Mouse (Mus musculus) midbrain, embryonic 11.5 days (tissue): Measurements from ENCODE around the gene Unc5c. TPM values are rescaled to one million over a fixed set of nuclear protein-coding genes. Genes with fewer than 3 reads are reported as not detected.

Experiments
- ATAC-seq: fragments of 200-750 bp; cut with Nextera tagmentation; 2 replicates; pipeline ENCODE4 v1.8.0; 2017; ENCODE audit warnings: moderate TSS enrichment, moderate library complexity; ENCODE audit not compliant: low FRiP score
- DNase-seq: peaks from one replicate; pipeline ENCODE4 v3.0.0; 2015; ENCODE audit warnings: low spot score; ENCODE audit errors: missing footprints
- H3K27ac ChIP-seq: fragments of 300-500 bp; sonication (generic); 2 replicates; pipeline ENCODE4 v1.5.1; 2014; ENCODE audit warnings: low read depth, low read length
- H3K27me3 ChIP-seq: fragments of 300-500 bp; sonication (generic); 2 replicates; pipeline ENCODE4 v1.6.1; 2014; ENCODE audit warnings: mild to moderate bottlenecking, low read length, moderate library complexity, mixed read lengths; ENCODE audit not compliant: control insufficient read depth, insufficient read depth
- H3K36me3 ChIP-seq: fragments of 300-500 bp; sonication (generic); 2 replicates; pipeline ENCODE4 v1.6.1; 2014; ENCODE audit warnings: mild to moderate bottlenecking, low read length, moderate library complexity, mixed read lengths; ENCODE audit not compliant: control insufficient read depth, insufficient read depth
- H3K4me1 ChIP-seq: fragments of 300-500 bp; sonication (generic); 2 replicates; pipeline ENCODE4 v1.6.1; 2014; ENCODE audit warnings: low read length; ENCODE audit not compliant: control insufficient read depth, insufficient read depth
- H3K4me2 ChIP-seq: fragments of 300-500 bp; sonication (generic); 2 replicates; pipeline ENCODE4 v1.6.1; 2014; ENCODE audit warnings: mild to moderate bottlenecking, moderate library complexity
- H3K4me3 ChIP-seq: fragments of 300-500 bp; sonication (generic); 2 replicates; pipeline ENCODE4 v1.5.1; 2014; ENCODE audit warnings: low read depth, low read length
- H3K9ac ChIP-seq: fragments of 300-500 bp; sonication (generic); 2 replicates; pipeline ENCODE4 v1.6.1; 2014; ENCODE audit warnings: low read length
- H3K9me3 ChIP-seq: fragments of 300-500 bp; sonication (generic); 2 replicates; pipeline ENCODE4 v1.6.1; 2016; ENCODE audit warnings: low read length; ENCODE audit not compliant: control insufficient read depth
- WGBS: fragments of 180-500 bp; shearing (Covaris S2); extraction: QIAGEN DNeasy Blood & Tissue Kit; methylation state at CpG from one replicate; pipeline ENCODE4 v1.1.7; 2014; 5-methylcytosine and 5-hydroxymethylcytosine counted together
- polyA plus RNA-seq: library from polyadenylated mRNA; unstranded; fragments of >200 nt; fragmentation: Nextera tagmentation; extraction: Ambion mirVana; gene quantifications from 2 replicates; pipeline ENCODE4 v1.2.1, GENCODE M21; 2014

Gene Unc5c
- polyA plus RNA-seq, 1 experiment from 2014 or later, result 8.2 TPM

DNA sequence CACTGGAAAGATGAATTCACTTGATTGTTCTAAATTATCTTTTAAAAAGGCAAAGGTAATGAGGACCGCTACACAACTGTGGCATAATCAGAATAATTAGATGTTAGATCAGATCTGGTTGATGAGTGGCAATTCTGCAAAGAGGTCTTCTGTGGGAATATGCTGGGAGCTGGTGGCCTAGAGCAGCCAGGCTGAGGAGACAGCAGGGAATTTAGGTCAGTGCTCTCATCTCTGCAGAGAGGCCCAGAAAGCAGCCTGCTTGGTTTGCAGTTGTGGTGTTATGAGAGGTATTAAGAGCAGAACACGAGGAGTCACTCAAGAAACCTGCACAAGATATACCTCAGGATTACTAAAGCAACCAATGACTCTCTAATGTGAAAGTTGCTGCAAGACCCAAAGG lies 133.9 kb downstream of the Unc5c start:
- Histone ChIP-seq H3K9me3 (no peaks in the 10 kb centered on the region), H3K27me3 (peaks cover 2% of the 10 kb centered on the region; the same call in 1 of the 2 replicates), H3K9ac (no peak overlapping the region), H3K4me3 (no peak overlapping the region), H3K4me2 (no peak overlapping the region), H3K27ac (no peak overlapping the region), H3K36me3 (no peaks in the 10 kb centered on the region), H3K4me1 (no peaks in the 10 kb centered on the region; the same call in 1 of the 2 replicates)
- DNase-seq (no peak), ATAC-seq (no peak)
- 90% methylated on average over 2 of the region's 2 CpGs for WGBS

DNA sequence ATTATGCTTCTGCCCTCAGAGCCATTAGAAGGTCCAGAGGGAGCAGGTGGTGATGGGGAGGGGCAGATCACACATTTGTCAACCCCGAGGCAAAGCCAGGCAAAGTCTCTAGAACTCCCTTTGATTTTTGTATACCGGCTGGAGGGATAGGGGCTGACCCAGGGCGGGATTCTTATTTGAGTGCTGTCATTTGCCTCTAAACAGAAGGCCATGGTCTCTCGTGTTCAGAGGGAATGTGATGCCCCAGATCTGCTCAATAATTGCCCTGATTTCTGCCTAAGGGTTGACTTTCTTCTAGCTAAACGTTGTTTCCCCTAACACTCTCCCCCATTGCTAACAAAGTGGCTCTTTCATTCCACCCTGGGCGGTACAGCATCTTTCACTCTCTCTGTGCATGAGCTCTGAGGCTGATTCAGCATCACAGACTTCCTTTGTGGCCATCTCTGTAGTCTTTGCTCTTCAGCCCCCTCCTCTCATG lies 136.1 kb downstream of the Unc5c start:
- peak; percentile 85 for DNase-seq
- no peaks in the 10 kb centered on the region; the same call in 1 of the 2 replicates for H3K4me1 ChIP-seq

DNA sequence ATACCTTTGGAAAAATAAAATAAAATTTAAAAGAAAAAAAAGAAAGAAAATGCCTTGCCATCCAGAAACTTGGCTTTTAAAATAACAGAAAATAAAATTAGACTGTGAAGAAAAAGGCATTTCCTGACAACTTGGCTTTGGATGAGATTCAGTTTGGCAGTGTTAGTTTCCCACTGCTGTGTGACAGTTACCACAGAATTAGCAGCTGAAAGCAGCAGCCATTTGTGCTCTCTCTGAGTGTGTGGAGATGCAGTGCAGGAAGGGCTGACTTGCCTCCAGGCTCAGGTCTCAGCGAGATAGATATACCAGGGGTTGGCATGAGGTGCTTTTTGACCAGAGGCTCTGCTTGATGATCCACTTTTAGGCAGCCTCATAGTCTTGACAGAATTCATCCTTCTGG lies 151.7 kb downstream of the Unc5c start:
- no peak for DNase-seq
- 79% methylated on average over 1 of the region's 1 CpGs for WGBS
- ATAC-seq, result no peak
- Histone ChIP-seq H3K27me3 (no peaks in the 10 kb centered on the region), H3K36me3 (no peaks in the 10 kb centered on the region), H3K4me3 (no peak overlapping the region), H3K9ac (no peak overlapping the region), H3K4me1 (no peaks in the 10 kb centered on the region), H3K4me2 (no peak overlapping the region), H3K9me3 (no peaks in the 10 kb centered on the region), H3K27ac (no peak overlapping the region)

More for the DNA sequence above, 136.1 kb downstream of the Unc5c start:
- peak; percentile 70 for ATAC-seq
- Histone ChIP-seq H3K9ac (no peak overlapping the region), H3K4me2 (no peak overlapping the region), H3K9me3 (no peaks in the 10 kb centered on the region), H3K36me3 (no peaks in the 10 kb centered on the region), H3K27me3 (no peaks in the 10 kb centered on the region), H3K27ac (no peak overlapping the region), H3K4me3 (no peak overlapping the region)
- 24% methylated on average over 6 of the region's 6 CpGs for whole genome bisulfite sequencing

DNA sequence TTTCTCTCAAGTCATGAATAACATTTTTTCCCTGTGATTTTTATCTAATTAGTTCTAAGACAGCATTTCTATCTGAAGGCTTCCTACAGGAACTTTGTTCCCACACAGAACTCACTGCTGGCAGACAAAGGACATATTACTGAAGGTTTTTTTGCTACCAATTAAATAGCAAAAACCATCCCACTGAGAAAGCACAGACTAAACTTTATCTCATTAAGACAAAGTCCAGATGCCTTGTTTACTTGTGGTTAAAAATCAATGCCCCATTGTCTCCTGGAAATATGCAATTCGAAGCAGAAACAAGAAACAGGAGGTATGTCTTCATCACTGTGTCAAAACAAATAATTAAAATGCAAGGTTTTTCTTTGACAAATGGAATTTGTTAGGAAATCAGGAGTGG lies 153.7 kb downstream of the Unc5c start:
- Histone ChIP-seq H3K9ac (no peak overlapping the region), H3K9me3 (no peaks in the 10 kb centered on the region), H3K4me2 (no peak overlapping the region), H3K36me3 (no peaks in the 10 kb centered on the region), H3K27ac (no peak overlapping the region), H3K4me3 (no peak overlapping the region), H3K4me1 (no peaks in the 10 kb centered on the region), H3K27me3 (no peaks in the 10 kb centered on the region)
- ATAC-seq, result no peak
- WGBS, result 70% methylated on average over 1 of the region's 1 CpGs
- DNase-seq, result no peak

DNA sequence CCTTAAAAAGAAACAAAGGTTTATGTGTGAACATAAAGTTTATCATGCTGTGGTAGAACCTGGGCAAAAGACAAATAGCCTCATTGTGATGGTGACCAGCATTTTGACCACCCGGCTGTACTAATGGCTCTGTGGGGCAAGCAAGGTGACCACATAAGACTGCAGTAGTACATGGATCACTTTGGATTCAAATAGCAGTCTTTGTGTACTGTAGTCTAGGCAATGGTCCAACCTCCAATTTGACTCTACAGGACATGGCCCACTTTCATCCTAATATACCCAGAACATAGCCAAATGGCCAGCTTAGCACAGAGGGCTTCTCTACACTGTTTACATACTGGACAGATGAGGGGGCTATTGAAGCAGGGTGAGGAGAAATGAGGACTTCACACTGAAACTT lies 156.5 kb downstream of the Unc5c start:
- H3K36me3 ChIP-seq, result no peaks in the 10 kb centered on the region
- H3K27me3 ChIP-seq, result no peaks in the 10 kb centered on the region
- H3K4me2 ChIP-seq, result no peak overlapping the region
- no peak overlapping the region for H3K4me3 ChIP-seq
- no peak overlapping the region for H3K27ac ChIP-seq
- DNase-seq (no peak), ATAC-seq (no peak)
- H3K9ac ChIP-seq, result no peak overlapping the region
- H3K4me1 ChIP-seq, result no peaks in the 10 kb centered on the region
- H3K9me3 ChIP-seq, result no peaks in the 10 kb centered on the region
- WGBS, result 86% methylated on average over 1 of the region's 1 CpGs

DNA sequence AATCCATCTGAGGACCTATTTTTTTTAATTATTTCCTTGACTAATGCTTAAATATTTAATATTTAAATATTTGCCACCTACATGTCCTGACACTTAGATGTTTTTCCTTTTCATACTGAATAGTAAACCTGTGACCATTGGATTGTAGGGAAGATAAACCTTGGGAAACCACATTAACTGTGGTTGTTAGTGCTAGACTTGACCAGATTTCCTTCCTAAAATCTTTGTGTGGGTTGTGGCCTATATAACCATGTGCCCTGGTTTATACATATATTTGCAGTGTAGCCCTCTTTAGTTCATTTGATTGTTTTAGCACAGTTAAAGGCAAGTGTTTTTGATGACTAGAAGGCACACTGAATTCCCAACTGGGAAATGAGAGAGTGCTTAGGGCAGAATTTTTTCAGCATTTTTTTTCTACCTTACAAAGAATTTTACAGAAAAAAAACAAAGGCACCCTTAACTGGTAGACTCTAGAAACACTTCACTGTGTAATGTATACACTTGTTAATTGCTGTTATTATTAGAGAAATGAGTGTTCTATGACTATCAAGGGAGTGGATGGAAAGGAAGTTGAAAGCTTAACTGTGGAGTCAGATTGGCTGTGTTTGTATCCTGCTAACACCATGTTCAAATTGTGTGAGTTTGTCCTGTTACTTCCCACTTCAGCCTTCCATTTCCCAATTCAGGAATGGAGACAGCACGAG lies 162.1 kb downstream of the Unc5c start:
- Histone ChIP-seq H3K4me2 (no peak overlapping the region), H3K36me3 (no peaks in the 10 kb centered on the region), H3K9me3 (no peaks in the 10 kb centered on the region), H3K27ac (no peak overlapping the region), H3K9ac (no peak overlapping the region), H3K4me1 (no peaks in the 10 kb centered on the region), H3K27me3 (no peaks in the 10 kb centered on the region), H3K4me3 (no peak overlapping the region)
- DNase-seq (no peak), ATAC-seq (no peak)
- 79% methylated on average over 1 of the region's 1 CpGs for WGBS

DNA sequence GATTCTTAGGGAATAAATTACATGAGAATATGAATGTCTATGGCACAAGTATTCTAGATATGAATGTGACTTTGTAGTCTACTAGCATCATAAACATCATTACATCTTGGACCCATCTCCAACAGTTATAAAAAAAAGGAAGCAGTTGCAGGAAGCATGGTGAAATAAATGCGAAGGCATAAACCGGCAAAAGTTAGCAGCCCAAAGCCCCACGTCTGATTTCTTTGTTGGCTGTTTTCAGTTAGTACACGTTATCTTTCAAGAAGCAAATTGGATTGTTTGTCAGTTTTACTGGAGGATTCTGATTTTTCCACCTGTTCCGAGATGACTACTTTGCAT lies 162.6 kb downstream of the Unc5c start:
- H3K36me3 ChIP-seq, result no peaks in the 10 kb centered on the region
- H3K9ac ChIP-seq, result no peak overlapping the region
- H3K4me1 ChIP-seq, result no peaks in the 10 kb centered on the region
- no peaks in the 10 kb centered on the region for H3K27me3 ChIP-seq
- H3K4me2 ChIP-seq, result no peak overlapping the region
- no peak overlapping the region for H3K27ac ChIP-seq
- no peaks in the 10 kb centered on the region for H3K9me3 ChIP-seq
- no peak overlapping the region for H3K4me3 ChIP-seq
- no peak for DNase-seq
- WGBS, result 90% methylated on average over 5 of the region's 5 CpGs
- no peak for ATAC-seq

DNA sequence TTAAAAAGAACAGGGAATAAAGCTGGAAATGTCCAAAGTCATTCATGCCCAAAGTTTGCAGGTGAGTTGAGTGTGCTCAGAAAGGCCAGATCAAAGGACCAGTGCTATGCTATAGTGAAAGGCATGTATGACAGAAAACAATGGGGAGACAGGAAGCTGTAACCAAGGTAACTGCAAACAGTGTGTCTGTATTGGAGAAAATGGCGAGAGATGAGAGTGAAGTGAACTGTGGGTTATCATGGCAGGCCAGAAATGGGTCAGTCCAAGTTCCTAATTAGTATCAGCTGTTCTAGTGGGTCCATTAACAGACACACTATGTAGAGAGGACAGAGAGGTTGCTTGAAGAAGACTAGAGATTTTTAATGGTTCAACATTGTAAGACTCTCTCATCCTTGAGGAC lies 164.4 kb downstream of the Unc5c start:
- Histone ChIP-seq H3K27me3 (no peaks in the 10 kb centered on the region), H3K4me3 (no peak overlapping the region), H3K27ac (no peak overlapping the region), H3K9me3 (no peaks in the 10 kb centered on the region), H3K9ac (no peak overlapping the region), H3K36me3 (no peaks in the 10 kb centered on the region), H3K4me2 (no peak overlapping the region), H3K4me1 (no peaks in the 10 kb centered on the region)
- no peak for DNase-seq
- ATAC-seq, result no peak
- 37% methylated on average over 1 of the region's 1 CpGs for WGBS

DNA sequence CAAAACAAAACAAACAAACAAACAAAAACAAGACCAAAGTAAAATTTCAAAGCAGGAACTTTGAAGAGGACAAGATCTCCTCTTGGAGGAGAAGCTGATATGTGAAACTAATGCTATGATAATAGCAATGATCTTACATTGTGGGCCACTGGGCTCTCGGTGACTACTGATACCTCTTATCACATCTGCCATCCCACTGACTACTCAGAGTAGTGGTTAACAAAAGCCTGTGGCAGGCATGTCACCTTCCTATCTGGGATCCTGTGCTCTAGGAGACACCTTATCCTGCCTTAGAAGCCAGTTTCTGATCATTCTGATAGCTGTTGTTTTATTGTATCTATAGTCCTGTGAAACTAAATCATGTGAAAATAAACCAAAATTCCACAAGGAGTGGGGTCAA lies 172.9 kb downstream of the Unc5c start:
- DNase-seq (no peak), ATAC-seq (no peak)
- no peak overlapping the region for H3K4me2 ChIP-seq
- H3K9ac ChIP-seq, result no peak overlapping the region
- H3K9me3 ChIP-seq, result no peaks in the 10 kb centered on the region
- no peak overlapping the region for H3K27ac ChIP-seq
- no peaks in the 10 kb centered on the region for H3K4me1 ChIP-seq
- no peaks in the 10 kb centered on the region for H3K27me3 ChIP-seq
- no peaks in the 10 kb centered on the region for H3K36me3 ChIP-seq
- H3K4me3 ChIP-seq, result no peak overlapping the region
- WGBS, result 77% methylated on average over 1 of the region's 1 CpGs
